Mouse (Mus musculus) lung, postnatal 10 days (tissue): ENCODE results near the gene Ccdc172.
A peak's percentile ranks its signal among the peaks of the same experiment; 100 is the strongest.

ENCODE experiments used
- DNase-seq: peaks from one replicate; pipeline ENCODE4 v3.0.0; 2021

The Ccdc172 gene

DNA sequence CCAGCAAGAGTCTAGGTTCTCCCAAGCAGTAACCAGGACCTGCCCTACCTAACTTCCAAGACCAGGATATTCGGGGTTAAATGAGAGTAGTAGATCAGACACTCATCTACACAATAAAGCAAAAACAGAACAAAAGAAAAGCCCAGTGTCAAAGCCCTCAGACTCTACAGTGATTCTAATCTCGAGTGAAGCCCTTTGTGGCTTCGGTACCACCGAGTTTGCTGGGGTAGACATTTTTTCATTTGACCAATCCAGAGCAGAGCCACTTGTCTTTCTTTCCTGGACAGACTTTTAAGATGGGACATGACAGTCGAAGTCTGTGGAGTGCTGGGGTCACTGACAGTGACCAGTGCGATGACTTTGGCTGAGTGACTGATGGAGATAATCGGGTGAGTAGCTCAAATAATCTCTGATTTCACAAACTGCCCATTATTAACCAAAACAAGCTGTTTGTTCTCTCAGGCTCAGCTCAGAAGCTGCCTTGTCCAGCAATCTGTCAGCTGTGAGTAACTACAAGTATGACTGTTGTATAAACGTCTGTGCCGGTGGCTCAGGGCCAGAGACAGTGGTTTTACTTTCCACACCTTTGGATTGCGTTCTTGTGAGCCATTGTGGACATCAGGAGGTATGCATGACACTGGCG is 60.8 kb downstream of the Ccdc172 start:
- peak; percentile 9 for DNase-seq

DNA sequence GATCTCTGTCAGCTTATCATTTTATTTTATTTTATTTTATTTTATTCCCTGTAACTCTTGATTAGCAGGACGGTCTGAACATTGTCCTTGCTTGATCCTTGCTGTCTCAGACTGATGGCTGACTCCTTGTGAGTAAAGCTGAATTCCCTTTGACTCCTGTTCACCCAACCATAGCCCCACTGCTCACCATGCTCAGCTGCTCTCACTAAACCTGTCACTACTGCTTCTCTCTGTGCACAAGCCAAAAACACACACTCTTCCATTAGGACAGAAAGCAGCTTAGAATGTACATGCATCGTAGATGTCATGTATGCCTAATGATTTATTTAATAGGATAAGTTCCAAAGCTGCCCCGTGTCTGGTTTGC is 61.3 kb downstream of the Ccdc172 start:
- no peak for DNase-seq

DNA sequence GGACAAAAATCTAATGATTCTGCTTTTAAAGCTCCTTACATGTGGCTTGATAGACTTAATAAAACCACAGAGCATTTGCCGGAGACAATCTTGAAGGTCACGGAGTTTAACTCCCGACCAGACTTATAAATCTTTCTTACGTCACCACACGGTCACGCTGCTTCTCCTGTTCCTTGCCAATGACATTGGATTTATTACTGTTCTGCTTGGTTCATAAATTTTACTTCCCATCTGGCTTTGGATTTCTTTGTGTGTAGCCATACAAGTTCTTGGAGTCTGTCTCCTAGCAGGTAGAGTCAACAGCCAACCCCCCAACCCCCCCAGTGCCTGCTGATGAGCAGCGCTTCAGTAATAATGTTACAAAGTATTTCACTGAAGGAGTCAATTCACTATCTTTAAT is 70.2 kb downstream of the Ccdc172 start:
- DNase-seq = no peak

DNA sequence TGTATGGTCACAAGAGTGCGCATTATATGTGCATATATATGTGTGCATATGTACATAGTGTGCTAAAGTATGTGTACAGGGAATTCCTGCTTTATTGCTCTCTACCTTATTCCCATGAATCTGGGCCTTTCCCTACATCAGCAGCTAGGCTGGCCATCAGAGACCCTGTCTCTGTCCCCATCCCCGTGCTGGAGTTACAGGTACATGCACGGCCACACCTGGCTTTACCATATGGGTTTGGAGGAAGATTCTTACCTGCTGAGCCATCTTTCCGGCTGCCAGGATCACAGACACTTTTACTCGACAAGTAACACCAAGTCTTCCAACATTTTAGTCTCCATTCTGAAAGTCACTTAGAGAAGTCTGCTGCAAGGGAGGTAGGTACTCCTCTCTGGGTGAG is 71.2 kb downstream of the Ccdc172 start:
- no peak for DNase-seq

DNA sequence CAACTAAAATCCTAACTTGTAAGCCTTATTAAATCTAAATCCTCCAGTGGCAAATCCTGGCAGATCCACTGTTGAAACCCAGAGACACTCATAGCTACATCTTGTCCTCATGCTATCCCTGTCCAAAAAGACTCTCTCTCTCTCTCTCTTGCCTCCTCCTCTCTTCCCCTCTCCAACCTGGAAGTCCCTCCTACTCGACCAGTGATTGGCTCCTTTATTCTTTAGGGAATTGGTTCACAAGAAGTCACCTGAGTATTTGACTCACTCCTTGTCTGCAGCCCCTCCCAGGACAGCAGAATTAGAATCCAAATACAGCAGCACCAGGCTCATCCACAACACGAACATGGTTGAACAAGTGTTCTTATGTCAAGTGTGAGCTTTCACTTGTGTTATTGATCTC is 74.3 kb downstream of the Ccdc172 start:
- DNase-seq = no peak

DNA sequence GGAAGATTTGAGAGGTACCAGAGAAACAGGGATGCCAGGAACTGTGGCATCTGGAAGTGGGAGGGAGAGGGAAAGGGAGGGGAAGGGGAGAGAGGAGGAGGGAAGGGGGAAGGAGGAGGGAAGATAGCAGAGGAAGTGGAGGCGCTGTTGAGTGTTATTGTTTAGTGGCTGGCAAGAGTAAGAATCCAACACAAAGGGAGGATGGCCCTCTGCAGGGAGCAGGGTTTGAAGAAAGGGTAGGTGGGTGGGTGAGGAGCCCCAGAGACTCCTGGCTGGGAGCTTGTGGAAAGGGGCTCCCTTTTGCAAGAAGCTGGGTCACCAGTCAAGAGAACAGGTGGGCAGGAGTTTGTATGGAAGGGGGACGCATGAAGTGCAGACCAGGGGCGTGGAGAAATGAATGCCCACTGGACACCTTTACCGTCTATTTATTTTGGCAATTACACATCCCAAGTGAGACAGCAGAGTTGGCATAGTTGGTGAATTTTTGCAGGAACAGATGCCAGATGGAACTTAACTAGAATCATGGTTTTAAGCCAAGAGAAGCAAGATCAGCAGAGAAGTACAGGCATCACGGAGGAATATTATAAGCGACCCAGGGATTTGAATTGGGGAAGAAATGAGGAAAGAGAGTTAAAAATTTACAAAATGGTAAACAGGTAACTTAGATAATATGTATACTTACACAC is 78.6 kb downstream of the Ccdc172 start:
- no peak for DNase-seq

DNA sequence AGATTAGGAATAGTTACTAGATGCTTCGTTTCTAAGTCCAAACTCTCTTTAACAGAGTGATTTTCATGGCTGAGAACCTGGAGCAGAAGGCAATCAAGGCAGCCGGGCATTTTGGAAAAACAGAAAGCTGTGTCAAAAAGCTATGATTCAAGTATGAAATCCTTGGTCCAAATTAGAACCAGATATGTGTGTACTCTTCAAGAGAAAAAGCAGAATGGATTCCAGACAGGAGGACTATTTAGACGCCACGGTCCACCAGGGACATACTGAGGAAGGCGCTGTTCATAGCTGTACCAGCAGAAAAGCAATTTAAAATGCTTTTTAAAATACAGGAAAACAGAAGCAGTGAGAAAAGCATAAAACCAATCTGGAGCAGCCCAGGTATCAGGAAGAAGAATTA is 88.6 kb downstream of the Ccdc172 start:
- no peak for DNase-seq
